Mouse (Mus musculus): ENCODE measurements at regions not wholly inside any gene's neighbourhood (a gene's known extent, or its start where the extent isn't known, plus 50 kb on each side); places are given as distances from the start of the nearest gene placed in this dataset.
"Not testable (repeated sequence)": the region's sequence is repeated elsewhere in the genome, so short reads cannot be mapped to it uniquely, and the experiment has no call there.

DNA sequence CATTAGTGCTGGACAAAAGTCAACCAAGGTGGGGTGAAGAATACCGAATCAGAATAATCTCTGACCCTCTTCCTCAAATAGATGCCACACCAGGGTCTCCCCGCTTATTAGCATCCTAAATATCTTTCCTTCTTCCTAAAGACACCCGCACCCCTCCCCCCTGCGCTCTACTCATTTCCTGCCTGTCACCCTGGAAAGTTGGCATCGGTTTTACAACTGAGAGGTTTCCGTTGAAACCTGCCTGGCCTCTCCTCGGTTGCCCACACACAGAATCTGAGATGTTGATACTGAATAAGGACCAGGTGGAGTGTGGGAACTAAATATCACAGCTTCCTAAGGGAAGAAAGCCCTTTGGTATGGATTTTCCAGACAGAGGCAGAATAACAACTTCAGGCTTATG, 137.4 kb upstream of the Adamts18 start:
- no peaks in the 10 kb centered on the region for H3K4me1 ChIP-seq (ENCODE audit: insufficient read depth)
- H3K27ac ChIP-seq (ENCODE audit: low read depth), result no peak overlapping the region
- no peaks in the 10 kb centered on the region for H3K9me3 ChIP-seq (ENCODE audit: low read depth, low read length)
- no peak for TF ChIP-seq CTCF (IDR thresholded peaks at IDR 0.05; ENCODE audit: low read depth)
- H3K9ac ChIP-seq, result no peak overlapping the region
- no peaks in the 10 kb centered on the region for H3K36me3 ChIP-seq (ENCODE audit: insufficient read depth)
- ATAC-seq (ENCODE audit: insufficient read depth) (no peak), DNase-seq (no peak)
- H3K27me3 ChIP-seq (ENCODE audit: insufficient read depth, low read length), result no peaks in the 10 kb centered on the region
- no peak overlapping the region for H3K4me3 ChIP-seq (ENCODE audit: low read depth, low read length)
- H3K4me2 ChIP-seq, result no peak overlapping the region
- WGBS, result 55% methylated on average over 7 of the region's 7 CpGs

DNA sequence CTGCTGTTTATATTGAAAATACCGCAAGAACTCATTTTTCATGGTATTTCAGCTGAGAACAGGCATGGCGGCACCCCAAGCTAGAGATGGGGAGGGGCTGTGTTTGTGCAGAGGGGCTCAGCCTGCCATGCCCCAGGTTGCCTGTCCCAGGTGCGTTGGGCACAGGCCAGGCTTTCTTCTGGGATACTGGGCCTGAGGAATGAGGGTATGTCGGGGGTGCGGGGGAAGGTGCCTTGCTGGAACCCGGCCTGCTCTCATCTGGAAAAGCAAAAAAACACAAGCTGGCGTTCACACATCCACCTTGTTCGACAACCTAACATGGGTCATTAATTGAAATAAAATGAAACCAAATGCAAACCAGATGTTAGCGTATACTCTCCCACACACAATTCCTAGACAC, 142.2 kb upstream of the Adamts18 start:
- DNase-seq, result no peak
- no peak overlapping the region for H3K27ac ChIP-seq (ENCODE audit: low read depth)
- no peak overlapping the region for H3K4me3 ChIP-seq (ENCODE audit: low read depth, low read length)
- no peaks in the 10 kb centered on the region for H3K4me1 ChIP-seq (ENCODE audit: insufficient read depth)
- H3K9ac ChIP-seq, result no peak overlapping the region
- no peak for TF ChIP-seq CTCF (IDR thresholded peaks at IDR 0.05; ENCODE audit: low read depth)
- no peaks in the 10 kb centered on the region for H3K9me3 ChIP-seq (ENCODE audit: low read depth, low read length)
- H3K4me2 ChIP-seq, result no peak overlapping the region
- no peaks in the 10 kb centered on the region for H3K36me3 ChIP-seq (ENCODE audit: insufficient read depth)
- no peak for ATAC-seq (ENCODE audit: insufficient read depth)
- no peaks in the 10 kb centered on the region for H3K27me3 ChIP-seq (ENCODE audit: insufficient read depth, low read length)
- WGBS, result 61% methylated on average over 9 of the region's 9 CpGs

DNA sequence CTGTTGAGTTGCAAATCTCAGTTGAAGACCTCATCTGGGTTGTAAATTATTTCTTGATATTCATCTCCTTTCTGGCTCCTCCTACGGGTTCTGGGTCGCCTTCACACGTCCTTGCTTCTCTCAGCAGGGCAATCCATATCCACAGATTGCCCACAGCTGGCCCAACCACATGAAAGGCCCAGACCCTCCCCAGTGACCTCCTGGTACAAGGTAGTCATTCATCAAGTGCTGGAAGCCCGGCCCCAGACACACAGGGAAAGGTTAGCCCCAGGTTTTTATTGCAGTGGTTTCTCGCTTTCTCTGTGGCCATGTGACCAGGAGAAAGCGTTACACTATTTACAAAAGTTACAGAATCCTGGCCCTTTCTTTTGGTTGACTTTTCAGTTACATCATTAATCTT, 134.5 kb upstream of the Nudt7 start:
- no peaks in the 10 kb centered on the region for H3K4me1 ChIP-seq (ENCODE audit: insufficient read depth)
- no peak overlapping the region for H3K27ac ChIP-seq (ENCODE audit: low read depth)
- H3K27me3 ChIP-seq (ENCODE audit: insufficient read depth, low read length), result no peaks in the 10 kb centered on the region
- H3K4me3 ChIP-seq (ENCODE audit: low read depth, low read length), result no peak overlapping the region
- 21% methylated on average over 6 of the region's 6 CpGs for WGBS
- H3K9ac ChIP-seq, result no peak overlapping the region
- no peak for TF ChIP-seq CTCF (IDR thresholded peaks at IDR 0.05; ENCODE audit: low read depth)
- DNase-seq (no peak), ATAC-seq (ENCODE audit: insufficient read depth) (no peak)
- no peaks in the 10 kb centered on the region for H3K36me3 ChIP-seq (ENCODE audit: insufficient read depth)
- H3K4me2 ChIP-seq, result no peak overlapping the region
- no peaks in the 10 kb centered on the region for H3K9me3 ChIP-seq (ENCODE audit: low read depth, low read length)

DNA sequence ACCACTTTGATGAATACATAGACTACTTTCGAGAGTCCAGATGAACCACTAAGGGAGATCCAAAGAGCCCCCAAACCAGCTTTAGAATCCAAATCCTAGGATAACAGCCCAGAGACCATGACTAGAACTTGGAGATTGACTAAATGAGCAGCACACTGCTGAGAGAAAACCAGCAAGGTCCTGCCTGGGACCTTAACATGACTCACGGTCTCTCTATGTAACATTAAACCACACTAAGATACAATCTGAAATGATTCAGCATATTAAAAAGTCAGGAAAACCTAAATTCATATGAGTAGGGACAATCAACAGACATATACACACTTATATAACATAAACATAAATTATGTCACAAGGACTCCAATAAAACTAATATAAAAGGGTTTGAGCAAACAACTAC, 131.7 kb upstream of the Nudt7 start:
- H3K36me3 ChIP-seq (ENCODE audit: insufficient read depth), result no peaks in the 10 kb centered on the region
- 81% methylated on average over 2 of the region's 2 CpGs for WGBS
- no peaks in the 10 kb centered on the region for H3K4me1 ChIP-seq (ENCODE audit: insufficient read depth)
- H3K27ac ChIP-seq (ENCODE audit: low read depth), result no peak overlapping the region
- no peak overlapping the region for H3K4me2 ChIP-seq
- no peak overlapping the region for H3K4me3 ChIP-seq (ENCODE audit: low read depth, low read length)
- DNase-seq, result no peak
- TF ChIP-seq CTCF (IDR thresholded peaks at IDR 0.05; ENCODE audit: low read depth), result no peak
- no peak for ATAC-seq (ENCODE audit: insufficient read depth)
- H3K9ac ChIP-seq, result no peak overlapping the region
- no peaks in the 10 kb centered on the region for H3K27me3 ChIP-seq (ENCODE audit: insufficient read depth, low read length)
- no peaks in the 10 kb centered on the region for H3K9me3 ChIP-seq (ENCODE audit: low read depth, low read length)

DNA sequence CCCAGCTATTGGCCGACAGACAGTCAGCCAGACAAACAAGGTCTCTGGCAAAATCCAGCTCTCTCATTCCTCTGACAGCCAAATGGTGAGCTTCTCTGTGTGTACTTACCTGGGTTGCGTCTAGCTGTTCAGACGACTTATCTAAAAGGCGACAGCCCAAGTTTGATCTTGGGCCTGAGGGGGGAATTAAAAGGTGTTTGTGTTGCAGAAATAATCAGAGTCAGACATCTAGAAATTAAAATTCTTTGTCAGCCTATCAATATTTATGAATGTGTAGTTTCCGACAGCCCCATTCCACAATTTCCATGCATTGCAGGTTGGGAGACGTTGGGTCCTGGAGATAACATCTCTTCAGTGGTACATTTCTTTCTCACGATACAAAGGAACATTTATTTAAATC, 128.9 kb upstream of the Nudt7 start:
- no peaks in the 10 kb centered on the region for H3K36me3 ChIP-seq (ENCODE audit: insufficient read depth)
- no peak overlapping the region for H3K4me3 ChIP-seq (ENCODE audit: low read depth, low read length)
- no peaks in the 10 kb centered on the region for H3K9me3 ChIP-seq (ENCODE audit: low read depth, low read length)
- no peak overlapping the region for H3K27ac ChIP-seq (ENCODE audit: low read depth)
- H3K9ac ChIP-seq, result no peak overlapping the region
- H3K4me2 ChIP-seq, result no peak overlapping the region
- TF ChIP-seq CTCF (IDR thresholded peaks at IDR 0.05; ENCODE audit: low read depth), result no peak
- DNase-seq (no peak), ATAC-seq (ENCODE audit: insufficient read depth) (no peak)
- no peaks in the 10 kb centered on the region for H3K4me1 ChIP-seq (ENCODE audit: insufficient read depth)
- H3K27me3 ChIP-seq (ENCODE audit: insufficient read depth, low read length), result no peaks in the 10 kb centered on the region
- WGBS, result 52% methylated on average over 7 of the region's 7 CpGs

DNA sequence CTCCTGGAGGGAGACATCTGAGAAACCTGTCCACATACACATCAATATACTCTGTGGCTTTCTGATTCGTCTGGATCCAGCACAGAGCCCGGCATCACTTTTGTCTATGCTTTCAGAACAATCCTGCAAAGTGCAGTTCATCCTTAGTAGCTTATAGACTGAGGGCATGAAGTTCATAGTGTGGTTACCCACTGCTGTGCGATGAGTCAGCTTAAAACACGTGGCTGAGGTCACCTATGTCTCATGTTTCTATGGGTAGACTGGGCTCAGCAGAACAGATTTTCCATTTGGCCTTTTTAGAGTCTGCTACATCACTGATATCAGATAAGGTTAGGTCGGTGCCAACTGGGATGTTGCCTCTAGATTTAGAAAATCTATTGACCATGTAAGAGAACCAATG, 126.8 kb upstream of the Nudt7 start:
- DNase-seq (no peak), ATAC-seq (ENCODE audit: insufficient read depth) (no peak)
- no peaks in the 10 kb centered on the region for H3K4me1 ChIP-seq (ENCODE audit: insufficient read depth)
- 80% methylated on average over 5 of the region's 5 CpGs for WGBS
- H3K27ac ChIP-seq (ENCODE audit: low read depth), result no peak overlapping the region
- no peaks in the 10 kb centered on the region for H3K27me3 ChIP-seq (ENCODE audit: insufficient read depth, low read length)
- H3K36me3 ChIP-seq (ENCODE audit: insufficient read depth), result no peaks in the 10 kb centered on the region
- no peak for TF ChIP-seq CTCF (IDR thresholded peaks at IDR 0.05; ENCODE audit: low read depth)
- H3K9ac ChIP-seq, result no peak overlapping the region
- no peak overlapping the region for H3K4me2 ChIP-seq
- H3K4me3 ChIP-seq (ENCODE audit: low read depth, low read length), result no peak overlapping the region
- no peaks in the 10 kb centered on the region for H3K9me3 ChIP-seq (ENCODE audit: low read depth, low read length)

DNA sequence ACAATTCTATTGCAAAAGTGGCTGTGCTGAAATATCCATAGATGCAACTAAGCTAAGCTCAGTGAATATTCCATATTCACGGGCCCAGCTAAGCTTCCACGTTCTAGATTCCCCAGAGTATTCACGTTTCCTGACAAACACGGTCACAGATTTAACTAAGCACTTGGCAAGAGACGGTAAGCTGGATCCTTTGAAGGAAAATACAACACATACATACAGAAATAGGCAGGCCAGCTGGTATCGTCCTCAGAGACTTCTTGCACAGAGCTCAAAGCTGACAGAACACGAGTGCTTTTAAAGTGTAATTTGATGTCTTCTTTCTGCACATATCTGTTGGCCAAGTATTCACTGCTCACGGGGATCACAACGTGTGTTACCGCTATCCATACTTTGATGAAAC, 126.3 kb upstream of the Nudt7 start:
- H3K4me2 ChIP-seq, result no peak overlapping the region
- H3K4me1 ChIP-seq (ENCODE audit: insufficient read depth), result no peaks in the 10 kb centered on the region
- no peaks in the 10 kb centered on the region for H3K9me3 ChIP-seq (ENCODE audit: low read depth, low read length)
- TF ChIP-seq CTCF (IDR thresholded peaks at IDR 0.05; ENCODE audit: low read depth), result no peak
- no peak overlapping the region for H3K4me3 ChIP-seq (ENCODE audit: low read depth, low read length)
- no peaks in the 10 kb centered on the region for H3K36me3 ChIP-seq (ENCODE audit: insufficient read depth)
- H3K27ac ChIP-seq (ENCODE audit: low read depth), result no peak overlapping the region
- WGBS, result 58% methylated on average over 10 of the region's 10 CpGs
- H3K9ac ChIP-seq, result no peak overlapping the region
- H3K27me3 ChIP-seq (ENCODE audit: insufficient read depth, low read length), result no peaks in the 10 kb centered on the region
- DNase-seq, result no peak
- ATAC-seq (ENCODE audit: insufficient read depth), result no peak

DNA sequence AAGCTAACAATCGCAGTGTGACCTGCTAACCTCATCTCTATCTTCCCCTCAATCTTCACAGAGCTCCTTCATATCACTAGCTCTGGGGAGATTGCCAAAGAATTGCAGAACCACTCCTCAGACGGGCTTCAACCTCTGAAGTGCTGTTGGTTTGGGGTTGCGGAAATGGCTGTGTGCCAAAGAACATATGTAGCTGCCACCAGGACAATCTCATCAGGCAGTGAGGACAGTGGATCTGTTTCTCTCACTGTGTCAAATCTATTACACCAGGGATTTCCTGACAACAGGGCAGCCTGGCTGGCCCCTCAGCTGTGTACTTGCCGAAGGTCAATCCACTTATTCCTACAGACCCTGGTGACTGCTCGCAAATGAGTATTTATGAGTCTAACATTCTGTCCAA, 115.0 kb upstream of the Nudt7 start:
- H3K27ac ChIP-seq (ENCODE audit: low read depth), result no peak overlapping the region; the same call in 1 of the 2 replicates
- no peaks in the 10 kb centered on the region for H3K36me3 ChIP-seq (ENCODE audit: insufficient read depth)
- ATAC-seq (ENCODE audit: insufficient read depth) (peak; percentile 94), DNase-seq (peak; percentile 87)
- H3K4me1 ChIP-seq (ENCODE audit: insufficient read depth), result peaks cover 10% of the 10 kb centered on the region
- no peak for TF ChIP-seq CTCF (IDR thresholded peaks at IDR 0.05; ENCODE audit: low read depth)
- H3K4me3 ChIP-seq (ENCODE audit: low read depth, low read length), result no peak overlapping the region
- H3K27me3 ChIP-seq (ENCODE audit: insufficient read depth, low read length), result peaks cover 7% of the 10 kb centered on the region; the same call in 1 of the 2 replicates
- no peaks in the 10 kb centered on the region for H3K9me3 ChIP-seq (ENCODE audit: low read depth, low read length)
- H3K9ac ChIP-seq, result no peak overlapping the region
- 9% methylated on average over 5 of the region's 5 CpGs for WGBS
- H3K4me2 ChIP-seq, result no peak overlapping the region; the same call in 1 of the 2 replicates

DNA sequence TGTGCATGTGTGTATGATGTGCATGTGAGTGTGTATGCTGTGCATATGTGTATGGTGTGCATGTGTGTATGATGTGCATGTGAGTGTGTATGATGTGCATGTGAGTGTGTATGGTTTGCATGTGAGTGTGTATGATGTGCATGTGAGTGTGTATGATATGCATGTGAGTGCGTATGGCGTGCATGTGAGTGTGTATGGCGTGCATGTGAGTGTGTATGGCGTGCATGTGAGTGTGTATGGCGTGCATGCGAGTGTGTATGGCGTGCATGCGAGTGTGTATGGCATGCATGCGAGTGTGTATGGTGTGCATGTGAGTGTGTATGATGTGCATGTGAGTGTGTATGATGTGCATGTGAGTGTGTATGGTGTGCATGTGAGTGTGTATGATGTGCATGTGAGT, 103.2 kb upstream of the Nudt7 start:
- H3K4me3 ChIP-seq (ENCODE audit: low read depth, low read length); H3K4me2 ChIP-seq; ATAC-seq (ENCODE audit: insufficient read depth); H3K27me3 ChIP-seq (ENCODE audit: insufficient read depth, low read length); DNase-seq; H3K9ac ChIP-seq; H3K27ac ChIP-seq (ENCODE audit: low read depth); H3K4me1 ChIP-seq (ENCODE audit: insufficient read depth); H3K9me3 ChIP-seq (ENCODE audit: low read depth, low read length); H3K36me3 ChIP-seq (ENCODE audit: insufficient read depth): not testable (repeated sequence)
- 95% methylated on average over 9 of the region's 9 CpGs for WGBS
